Mouse (Mus musculus): ENCODE data around the gene Pax2. TPM values are rescaled to one million over a fixed set of nuclear protein-coding genes. Genes with fewer than 3 reads are reported as not detected.

Pax2 gene
- total and polyA plus RNA-seq, 3 experiments: not detected

GRCm38 (mm10) chr19:44799156-44799555, 43.3 kb downstream of the Pax2 start:
- H3K27me3 ChIP-seq (ENCODE audit: control insufficient read depth in 1 of 2, insufficient read depth in 2 of 2, low read length in 2 of 2): no peaks in the 10 kb centered on the region
- no peaks in the 10 kb centered on the region for H3K36me3 ChIP-seq (ENCODE audit: control insufficient read depth in 1 of 2, insufficient read depth in 2 of 2, low read length in 2 of 2)
- DNase-seq (ENCODE audit: low read depth, low spot score): no peak
- H3K79me2 ChIP-seq (ENCODE audit: control insufficient read depth, insufficient read depth, low read length, poor library complexity): no peaks in the 10 kb centered on the region
- TF ChIP-seq SIN3A (IDR thresholded peaks at IDR 0.05; ENCODE audit: low read length): no peak
- TF ChIP-seq MYB (IDR thresholded peaks at IDR 0.05; ENCODE audit: low read depth, low read length): no peak
- TF ChIP-seq MXI1 (IDR thresholded peaks at IDR 0.05; ENCODE audit: low read depth, low read length): no peak
- TF ChIP-seq MAFK (IDR thresholded peaks at IDR 0.05; ENCODE audit: borderline replicate concordance, low read depth, low read length): no peak
- TF ChIP-seq CTCF (IDR thresholded peaks at IDR 0.05 in 2 of 3, conservative IDR thresholded peaks at IDR 0.05 in 1 of 3; ENCODE audit: control insufficient read depth in 1 of 3, insufficient read depth in 1 of 3, low read depth in 2 of 3, low read length in 3 of 3, poor library complexity in 1 of 3, severe bottlenecking in 1 of 3): no peak
- no peak for TF ChIP-seq ZMIZ1 (IDR thresholded peaks at IDR 0.05; ENCODE audit: low read depth, low read length)
- TF ChIP-seq MYC (IDR thresholded peaks at IDR 0.05; ENCODE audit: low read depth, low read length): no peak
- no peak for TF ChIP-seq GATA1 (IDR thresholded peaks at IDR 0.05; ENCODE audit: low read depth, low read length)
- no peak for TF ChIP-seq KAT2A (conservative IDR thresholded peaks at IDR 0.05; ENCODE audit: low read depth, low read length)
- no peak for TF ChIP-seq MAX (IDR thresholded peaks at IDR 0.05; ENCODE audit: low read length)
- TF ChIP-seq USF1 (IDR thresholded peaks at IDR 0.05; ENCODE audit: low read depth, low read length): no peak
- no peak for TF ChIP-seq E2F4 (IDR thresholded peaks at IDR 0.05; ENCODE audit: borderline replicate concordance, low read depth, low read length)
- TF ChIP-seq POLR2A (IDR thresholded peaks at IDR 0.05; ENCODE audit: control insufficient read depth in 1 of 2, insufficient read depth in 1 of 2, low read depth in 1 of 2, low read length in 2 of 2, poor library complexity in 1 of 2): no peak
- no peak for TF ChIP-seq TAL1 (IDR thresholded peaks at IDR 0.05; ENCODE audit: low read length)
- no peak for TF ChIP-seq EP300 (IDR thresholded peaks at IDR 0.05; ENCODE audit: low read depth in 1 of 2, low read length in 2 of 2)
- H3K4me3 ChIP-seq (ENCODE audit: control insufficient read depth in 1 of 2, insufficient read depth in 1 of 2, low read depth in 2 of 2, low read length in 2 of 2): no peak overlapping the region
- no peaks in the 10 kb centered on the region for H3K4me1 ChIP-seq (ENCODE audit: control insufficient read depth in 1 of 2, insufficient read depth in 2 of 2, low read length in 2 of 2)
- H3K27ac ChIP-seq (ENCODE audit: control insufficient read depth, low read depth, low read length): no peak overlapping the region
- no peak overlapping the region for H3K9ac ChIP-seq (ENCODE audit: control insufficient read depth, low read depth, low read length, poor library complexity, severe bottlenecking)
- H3K9me3 ChIP-seq (replicated peaks; ENCODE audit: insufficient read depth, low read length): no peaks in the 10 kb centered on the region

GRCm38 (mm10) chr19:44800327-44800726, 44.5 kb downstream of the Pax2 start:
- H3K4me3 ChIP-seq (ENCODE audit: control insufficient read depth in 1 of 2, insufficient read depth in 1 of 2, low read depth in 2 of 2, low read length in 2 of 2): no peak overlapping the region
- DNase-seq (ENCODE audit: low read depth, low spot score): no peak
- H3K4me1 ChIP-seq (ENCODE audit: control insufficient read depth in 1 of 2, insufficient read depth in 2 of 2, low read length in 2 of 2): no peaks in the 10 kb centered on the region
- H3K9ac ChIP-seq (ENCODE audit: control insufficient read depth, low read depth, low read length, poor library complexity, severe bottlenecking): no peak overlapping the region
- no peaks in the 10 kb centered on the region for H3K79me2 ChIP-seq (ENCODE audit: control insufficient read depth, insufficient read depth, low read length, poor library complexity)
- no peak for TF ChIP-seq KAT2A (conservative IDR thresholded peaks at IDR 0.05; ENCODE audit: low read depth, low read length)
- TF ChIP-seq POLR2AphosphoS2 (IDR thresholded peaks at IDR 0.05; ENCODE audit: low read length): no peak
- no peak for TF ChIP-seq GABPA (IDR thresholded peaks at IDR 0.05; ENCODE audit: low read depth, low read length)
- TF ChIP-seq TBP (IDR thresholded peaks at IDR 0.05; ENCODE audit: low read depth, low read length): no peak
- TF ChIP-seq MYC (IDR thresholded peaks at IDR 0.05; ENCODE audit: low read depth, low read length): no peak
- TF ChIP-seq CHD2 (IDR thresholded peaks at IDR 0.05; ENCODE audit: low read length): no peak
- no peak for TF ChIP-seq MXI1 (IDR thresholded peaks at IDR 0.05; ENCODE audit: low read depth, low read length)
- no peak for TF ChIP-seq ZC3H11A (IDR thresholded peaks at IDR 0.05; ENCODE audit: low read depth, low read length)
- no peak for TF ChIP-seq RAD21 (IDR thresholded peaks at IDR 0.05; ENCODE audit: low read depth, low read length)
- TF ChIP-seq POLR2A (IDR thresholded peaks at IDR 0.05; ENCODE audit: control insufficient read depth in 1 of 2, insufficient read depth in 1 of 2, low read depth in 1 of 2, low read length in 2 of 2, poor library complexity in 1 of 2): no peak
- no peak for TF ChIP-seq USF1 (IDR thresholded peaks at IDR 0.05; ENCODE audit: low read depth, low read length)
- no peak for TF ChIP-seq GATA1 (IDR thresholded peaks at IDR 0.05; ENCODE audit: low read depth, low read length)
- no peak for TF ChIP-seq CHD1 (IDR thresholded peaks at IDR 0.05; ENCODE audit: low read depth, low read length)
- no peak for TF ChIP-seq MEF2A (IDR thresholded peaks at IDR 0.05; ENCODE audit: extremely low read depth, insufficient replicate concordance, low read depth, low read length, poor library complexity, severe bottlenecking)
- no peak for TF ChIP-seq TAL1 (IDR thresholded peaks at IDR 0.05; ENCODE audit: low read length)
- TF ChIP-seq RCOR1 (IDR thresholded peaks at IDR 0.05; ENCODE audit: low read depth, low read length): no peak
- TF ChIP-seq UBTF (IDR thresholded peaks at IDR 0.05; ENCODE audit: borderline replicate concordance, insufficient read depth, low read depth, low read length): no peak
- no peak for TF ChIP-seq ZMIZ1 (IDR thresholded peaks at IDR 0.05; ENCODE audit: low read depth, low read length)
- no peak for TF ChIP-seq MAX (IDR thresholded peaks at IDR 0.05; ENCODE audit: low read length)
- no peaks in the 10 kb centered on the region for H3K9me3 ChIP-seq (replicated peaks; ENCODE audit: insufficient read depth, low read length)
- no peak overlapping the region for H3K27ac ChIP-seq (ENCODE audit: control insufficient read depth, low read depth, low read length)
- H3K36me3 ChIP-seq (ENCODE audit: control insufficient read depth in 1 of 2, insufficient read depth in 2 of 2, low read length in 2 of 2): no peaks in the 10 kb centered on the region
- no peaks in the 10 kb centered on the region for H3K27me3 ChIP-seq (ENCODE audit: control insufficient read depth in 1 of 2, insufficient read depth in 2 of 2, low read length in 2 of 2)
